Mouse (Mus musculus) lung, postnatal 10 days (tissue): ENCODE measurements around the gene Tctn3.

ENCODE experiments used
- DNase-seq: peaks from one replicate; pipeline ENCODE4 v3.0.0; 2021

Tctn3 gene

DNA sequence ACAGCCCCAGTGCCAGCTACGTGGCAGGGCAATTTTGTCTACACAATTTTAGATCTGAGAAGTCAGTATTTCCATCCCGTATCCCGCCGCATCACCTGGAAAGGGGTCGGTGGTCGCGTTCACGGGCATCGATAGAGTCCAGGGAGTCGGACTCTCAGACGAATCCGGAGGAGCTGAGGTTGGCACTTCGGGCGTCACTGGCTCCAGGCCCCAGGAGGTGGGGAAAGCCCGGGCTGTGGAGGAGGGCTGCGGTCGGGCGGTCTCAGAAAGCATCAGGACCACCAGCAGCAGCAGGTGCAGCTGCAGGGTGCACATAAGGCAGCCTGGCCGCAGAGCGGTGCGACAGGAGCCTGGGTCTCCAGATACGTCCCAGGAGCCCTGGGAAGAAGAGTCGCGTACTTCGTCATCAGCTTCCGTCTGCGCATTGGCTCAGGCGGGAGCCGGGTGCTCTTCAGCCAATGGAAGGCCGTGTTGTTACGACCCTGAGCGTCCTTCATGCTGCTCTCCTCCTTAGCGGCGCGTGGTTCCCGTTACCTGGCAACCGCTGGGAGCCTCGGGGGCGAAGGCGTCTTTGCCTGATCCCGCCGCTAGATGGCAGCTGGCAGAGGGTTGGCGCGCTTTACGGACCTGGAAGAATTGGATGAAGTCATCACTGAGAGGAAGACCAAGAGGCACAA, at the start of gene Tctn3, which contains the start of gene Entpd1:
Gene Tctn3 (minus strand): TSS at position 404 of the 677 bp plus-strand sequence.
Gene Entpd1 (plus strand): TSS at position 537 of the 677 bp plus-strand sequence.
- DNase-seq, result peak; percentile 97

DNA sequence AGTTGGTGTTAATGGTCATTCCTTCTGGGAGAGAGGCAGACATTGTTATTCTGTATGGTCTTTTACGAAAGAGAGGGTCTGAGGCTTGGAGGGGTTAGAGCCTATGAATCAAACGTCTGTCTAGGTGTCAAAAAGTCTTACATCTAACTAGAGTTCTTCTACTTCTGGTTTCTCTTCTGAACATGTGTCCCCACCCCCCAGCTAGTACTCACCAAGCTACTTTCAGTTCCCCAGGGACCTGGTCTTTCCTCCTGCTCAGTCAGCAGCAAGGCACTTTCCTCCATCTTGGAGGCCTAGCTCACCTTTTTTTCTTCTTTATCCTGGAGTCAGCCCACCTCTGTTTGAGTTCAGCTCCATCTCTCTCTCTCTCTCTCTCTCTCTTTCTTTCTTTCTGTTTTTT, 49.1 kb upstream of the Tctn3 start:
- DNase-seq, result peak; percentile 51

DNA sequence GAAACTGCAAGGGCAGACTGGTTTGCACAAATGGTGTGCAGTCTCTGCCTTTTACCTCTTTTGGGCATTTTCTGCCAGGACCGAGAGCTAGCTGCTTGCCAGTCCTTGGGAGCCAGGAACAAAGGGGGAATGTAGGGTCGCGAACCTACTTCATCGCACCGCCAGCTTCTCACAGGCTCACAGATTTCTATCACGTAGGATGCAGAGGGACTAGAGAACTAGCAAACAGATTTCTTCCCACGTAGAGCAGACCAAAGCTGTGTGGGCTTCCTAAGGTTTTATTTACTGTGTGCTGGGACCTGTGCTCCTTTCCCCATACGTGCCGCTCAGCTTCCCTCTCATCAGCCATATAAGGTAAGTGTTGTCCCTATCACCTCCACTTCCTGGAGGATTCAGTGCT, 48.5 kb upstream of the Tctn3 start:
- DNase-seq, result no peak

DNA sequence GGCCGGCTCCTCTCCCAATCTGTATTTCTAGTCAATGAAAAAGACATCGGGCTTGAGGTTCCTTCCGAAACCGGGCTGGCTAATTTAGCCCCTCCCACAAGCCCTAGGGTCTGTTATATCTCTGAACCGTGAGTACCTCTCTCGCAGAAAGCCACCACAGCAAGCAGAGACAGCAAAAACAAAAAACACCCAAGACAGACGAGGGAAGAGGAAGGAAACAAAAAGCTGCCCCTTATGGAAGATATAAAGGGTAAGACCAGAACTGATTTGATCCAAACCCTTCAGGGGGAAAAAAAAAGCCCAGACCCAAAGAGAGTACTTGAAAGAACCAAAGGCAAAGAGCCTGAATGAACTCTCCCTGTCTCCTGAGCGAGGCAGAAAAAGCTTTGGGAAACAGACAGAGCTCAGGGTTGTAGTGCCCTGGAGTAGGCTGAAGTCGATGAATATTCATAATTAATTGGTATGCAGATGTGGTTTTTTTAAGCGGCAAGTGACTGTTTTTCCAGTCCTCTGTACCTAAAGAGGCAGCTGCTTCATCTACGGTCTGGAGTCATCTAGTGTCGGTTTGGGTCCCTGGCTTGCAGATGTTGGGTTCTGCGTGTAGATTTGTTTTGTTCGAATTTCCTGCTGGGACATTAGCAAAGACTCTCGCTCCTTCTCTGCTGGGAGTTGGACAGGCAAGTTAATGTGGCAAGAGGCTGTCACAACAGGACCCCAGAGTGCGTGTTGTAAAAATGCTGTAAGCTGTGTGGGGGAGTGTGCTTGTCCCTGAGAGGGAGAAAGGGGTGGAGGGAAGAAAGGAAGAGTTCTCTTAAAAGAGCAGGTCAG, 47.8 kb upstream of the Tctn3 start:
- DNase-seq, result peak; percentile 66

DNA sequence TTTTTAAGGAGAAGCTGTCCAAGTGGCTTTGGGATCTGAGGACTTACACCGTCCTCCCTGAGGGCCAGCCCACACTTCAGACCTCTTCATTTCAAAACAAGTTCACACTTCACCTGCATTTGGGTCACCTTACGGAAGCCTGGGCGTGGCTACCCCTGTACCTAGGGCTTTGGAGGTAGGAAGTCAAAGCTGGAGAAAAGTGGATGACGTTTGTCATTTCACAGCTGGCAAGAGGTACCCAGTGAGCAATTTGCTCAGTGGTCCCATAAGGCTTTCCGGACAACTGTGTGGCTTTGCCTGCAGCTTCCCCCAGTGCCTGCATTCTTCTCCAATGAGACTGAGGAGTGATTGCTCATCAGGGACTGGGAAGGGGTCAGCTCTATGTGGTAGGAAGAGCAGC, 46.9 kb upstream of the Tctn3 start:
- peak; percentile 71 for DNase-seq

DNA sequence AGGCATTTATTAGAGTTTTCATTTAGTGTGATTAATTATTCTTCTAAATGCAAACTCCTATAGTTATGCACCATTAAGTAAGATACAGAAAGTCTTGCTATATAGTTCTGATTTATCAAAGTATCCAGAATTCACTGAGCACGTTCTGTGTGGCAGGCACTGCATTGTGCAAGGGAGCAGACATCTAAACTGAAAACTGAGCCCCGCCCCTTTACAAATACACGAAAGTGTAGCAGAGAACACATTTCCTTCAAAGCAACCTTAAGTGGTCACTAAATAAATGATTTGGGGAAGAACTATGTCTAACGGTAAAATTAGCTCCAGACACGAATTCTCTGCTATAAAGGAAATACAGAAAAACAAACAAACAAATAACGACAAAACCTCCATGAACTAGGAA, 46.2 kb upstream of the Tctn3 start:
- DNase-seq, result peak; percentile 29

DNA sequence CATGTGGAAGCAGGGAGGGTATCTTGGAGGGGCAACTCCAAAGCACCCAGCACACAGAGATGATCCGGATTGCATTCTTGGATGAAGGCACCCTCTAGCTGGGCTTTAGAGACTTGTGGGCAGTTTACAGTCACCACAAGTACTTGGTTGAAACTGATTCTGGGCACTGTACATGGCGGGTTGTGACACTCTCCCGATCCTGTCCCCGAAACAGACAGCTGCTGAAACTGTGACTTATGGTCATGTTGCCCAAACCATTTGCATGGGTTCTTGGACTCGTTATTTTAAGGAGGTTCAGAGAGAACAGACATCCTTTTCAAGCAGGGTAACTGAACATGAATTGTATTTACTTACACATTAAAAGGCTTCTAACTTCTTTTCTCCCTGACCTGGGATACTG, 44.2 kb upstream of the Tctn3 start:
- DNase-seq, result no peak

DNA sequence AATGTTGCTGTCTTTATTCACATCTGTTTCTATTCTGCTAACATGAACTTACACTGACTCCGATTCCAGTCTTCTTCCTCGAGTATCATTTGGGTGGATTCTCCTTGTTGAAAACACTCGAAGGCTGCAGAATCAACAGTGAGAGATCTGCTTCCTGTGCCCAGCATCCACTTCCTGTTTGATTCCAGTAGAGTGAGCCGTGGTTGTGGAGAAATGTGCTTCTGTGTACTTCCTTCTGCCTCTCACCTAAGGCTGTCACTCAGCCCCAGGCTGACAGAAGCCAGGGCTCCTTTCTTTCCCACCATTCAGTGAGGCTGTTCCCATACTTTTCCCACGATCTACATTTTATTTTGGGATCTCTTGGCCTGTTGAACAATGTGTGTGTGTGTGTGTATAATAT, 38.1 kb upstream of the Tctn3 start:
- peak; percentile 44 for DNase-seq

DNA sequence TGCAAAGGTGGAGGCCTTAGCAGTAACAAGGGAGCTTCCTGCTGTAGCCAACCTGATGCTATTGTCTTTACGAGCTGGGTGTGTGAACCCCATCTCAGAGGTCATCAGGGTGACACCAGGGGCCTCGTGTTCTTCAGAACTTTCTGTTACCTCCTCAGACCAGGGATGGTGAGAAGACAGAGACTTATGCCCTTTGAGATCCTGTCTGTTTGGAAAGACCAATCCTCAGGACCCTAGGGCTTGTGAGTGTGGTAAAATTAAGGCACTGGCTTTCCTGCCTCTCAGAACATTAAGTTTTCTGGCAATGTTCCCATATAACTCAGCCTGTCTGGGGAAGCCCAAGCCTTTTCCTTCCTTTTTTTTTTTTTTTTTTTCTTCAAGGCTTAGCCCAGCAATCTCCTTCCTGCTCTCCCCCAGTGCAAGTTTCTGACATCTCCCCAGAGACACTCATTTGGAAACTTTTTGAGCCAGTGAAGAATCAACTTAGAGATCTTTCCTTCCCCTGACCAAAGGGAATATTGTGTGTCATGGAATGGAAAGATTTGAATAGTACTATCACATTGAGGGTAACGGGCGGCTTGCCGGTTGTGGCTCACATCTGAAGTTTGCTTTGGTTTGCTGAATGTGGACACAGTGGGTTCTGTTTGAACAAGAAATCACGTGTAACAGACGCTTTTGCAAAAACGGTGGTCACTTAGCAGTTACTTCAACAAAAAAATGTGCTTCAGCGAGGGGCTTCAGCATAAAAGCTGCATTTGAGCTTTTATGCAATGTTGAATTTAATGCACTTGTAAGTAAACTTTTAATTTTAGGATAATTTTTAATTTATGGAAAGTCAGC, 35.5 kb upstream of the Tctn3 start:
- DNase-seq, result peak; percentile 29

DNA sequence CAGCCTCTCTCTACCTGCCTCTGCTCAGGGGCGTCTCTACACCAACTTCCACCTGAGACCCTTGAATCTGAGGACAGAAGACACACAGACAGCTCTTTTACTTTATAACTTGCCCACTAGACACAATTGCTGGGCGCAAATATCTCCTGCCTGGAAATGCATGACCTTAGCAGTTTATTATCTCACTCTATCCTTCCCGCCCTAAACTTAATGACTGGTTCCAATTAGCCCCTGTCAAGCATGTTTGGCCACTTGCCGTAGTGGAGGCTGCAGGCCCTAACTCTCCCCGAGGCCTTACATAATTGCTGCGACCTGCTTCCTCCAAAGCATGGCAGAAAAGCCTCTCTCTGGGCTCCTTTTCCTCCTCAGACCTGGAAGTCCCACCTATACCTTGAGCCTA, 34.3 kb upstream of the Tctn3 start:
- DNase-seq, result no peak

DNA sequence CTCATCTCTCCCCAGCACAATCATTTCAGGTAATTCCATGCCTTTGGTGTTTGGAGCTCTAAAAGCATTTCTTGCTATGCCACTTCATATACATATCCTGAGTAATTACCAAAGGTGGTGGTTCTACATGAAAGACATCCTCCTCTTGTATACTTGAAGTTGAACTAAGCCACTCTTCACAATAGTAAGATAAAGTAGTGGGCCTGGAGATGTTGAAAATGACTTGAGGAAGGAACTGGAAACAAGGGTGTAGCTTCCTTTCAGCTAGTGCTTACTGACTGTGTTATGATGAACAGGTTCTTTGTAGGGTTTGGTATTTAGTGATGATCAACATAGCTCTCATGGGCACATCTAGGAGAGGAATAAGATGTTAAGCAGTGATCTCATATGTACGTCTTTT, 31.8 kb upstream of the Tctn3 start:
- no peak for DNase-seq

DNA sequence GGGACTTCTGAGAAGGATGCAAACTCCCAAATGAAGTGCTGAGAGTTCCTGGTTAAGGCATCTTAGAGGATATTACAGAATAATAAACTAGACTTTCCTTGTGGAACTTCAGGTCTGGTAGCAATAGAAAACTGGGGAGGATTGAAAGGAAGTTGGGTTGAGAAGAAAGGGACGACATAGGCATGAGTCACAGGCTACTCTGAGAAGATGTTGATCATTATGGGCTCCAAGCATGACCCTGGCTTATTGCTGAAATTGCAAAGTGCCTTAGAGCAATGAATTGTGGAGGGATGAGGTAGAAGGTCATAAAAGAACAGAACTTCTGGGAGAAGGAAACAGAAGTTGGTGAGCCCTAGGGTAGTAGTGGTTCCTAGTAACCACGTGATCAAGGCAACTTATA, 28.8 kb upstream of the Tctn3 start:
- DNase-seq, result no peak

DNA sequence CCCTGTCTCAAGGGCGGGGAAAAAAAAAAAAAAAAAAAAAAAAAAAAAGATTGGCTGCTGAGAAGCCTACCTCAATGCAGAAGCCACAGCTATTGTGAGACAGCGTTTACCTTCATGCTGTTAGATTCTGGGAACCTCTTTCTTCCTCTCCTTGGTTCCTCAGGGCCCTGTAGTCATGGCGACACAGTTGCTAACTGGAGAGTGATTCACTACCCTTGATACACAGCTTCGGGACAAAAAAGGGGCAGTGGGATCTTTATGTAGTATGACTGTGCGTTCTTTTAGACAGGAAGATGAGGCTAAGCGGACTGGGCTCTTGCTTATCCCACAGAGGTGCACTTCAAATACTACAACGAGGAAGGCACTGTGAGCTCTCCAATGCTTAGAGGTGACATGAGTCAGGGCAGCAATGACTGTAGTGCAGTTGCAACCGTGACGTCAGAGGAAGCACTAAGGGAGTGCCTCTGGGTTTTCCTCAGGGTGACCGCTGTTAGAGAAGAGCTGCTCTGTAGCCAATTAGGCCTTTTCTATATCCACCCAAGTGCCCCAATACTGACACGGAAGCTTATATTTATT, 27.8 kb upstream of the Tctn3 start:
- no peak for DNase-seq

DNA sequence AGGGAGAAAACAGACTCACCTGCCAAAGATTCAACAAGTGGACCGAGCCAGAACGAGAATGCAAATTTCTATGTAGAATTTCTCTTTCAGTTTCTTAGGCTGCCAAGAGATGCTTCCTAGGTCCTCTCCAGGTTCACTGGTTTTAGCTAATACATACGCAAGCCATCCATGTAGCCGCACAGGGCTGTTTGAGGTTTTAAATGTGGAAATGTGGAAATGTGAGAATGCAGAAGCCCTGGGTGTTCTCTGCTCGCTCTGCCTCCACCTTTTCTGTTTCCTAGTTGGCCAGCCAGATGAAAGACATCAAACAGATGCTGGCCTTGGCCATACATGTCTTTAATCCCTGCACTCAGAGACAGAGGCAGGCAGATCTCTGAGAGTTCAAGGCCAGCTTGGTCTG, 26.5 kb upstream of the Tctn3 start:
- DNase-seq, result no peak

DNA sequence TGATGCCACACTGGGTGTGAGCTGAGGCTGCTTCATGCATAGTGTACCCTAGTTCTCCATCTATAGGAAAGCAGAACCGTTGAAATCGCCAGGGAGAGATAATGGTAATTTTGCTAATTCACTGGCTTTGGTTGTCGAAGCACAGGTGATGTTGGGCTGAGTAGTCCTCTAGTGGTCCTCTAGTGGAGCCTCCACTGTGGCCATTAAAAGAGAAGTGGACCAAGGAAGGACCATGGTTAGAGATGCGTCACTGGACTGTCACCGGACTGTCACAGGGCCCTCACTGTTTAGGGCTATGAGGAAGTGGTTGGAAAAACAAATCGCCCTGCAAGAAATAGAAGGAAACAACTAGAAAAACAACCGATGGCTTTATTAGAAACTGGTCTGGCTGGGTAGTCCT, 25.6 kb upstream of the Tctn3 start:
- DNase-seq, result no peak

DNA sequence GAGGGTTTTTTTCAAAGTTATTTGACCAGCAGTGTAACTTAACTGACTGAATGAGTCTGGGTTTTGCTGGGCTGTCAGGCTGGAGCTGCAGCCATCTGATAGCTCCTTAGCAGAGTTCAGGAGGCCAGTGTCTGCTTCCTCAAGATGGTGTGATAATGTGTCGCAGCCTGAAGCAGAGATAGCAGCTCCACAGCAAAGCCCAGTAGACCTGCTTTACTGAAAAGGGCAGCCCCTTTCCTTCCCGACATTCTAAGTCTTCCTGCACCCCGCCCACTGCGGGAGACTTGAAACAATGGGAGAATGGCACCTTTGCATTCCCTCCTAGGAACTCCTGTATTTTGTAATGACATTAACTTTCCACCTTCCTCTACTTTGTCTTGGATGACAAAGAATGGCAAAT, 25.1 kb upstream of the Tctn3 start:
- DNase-seq, result peak; percentile 75

DNA sequence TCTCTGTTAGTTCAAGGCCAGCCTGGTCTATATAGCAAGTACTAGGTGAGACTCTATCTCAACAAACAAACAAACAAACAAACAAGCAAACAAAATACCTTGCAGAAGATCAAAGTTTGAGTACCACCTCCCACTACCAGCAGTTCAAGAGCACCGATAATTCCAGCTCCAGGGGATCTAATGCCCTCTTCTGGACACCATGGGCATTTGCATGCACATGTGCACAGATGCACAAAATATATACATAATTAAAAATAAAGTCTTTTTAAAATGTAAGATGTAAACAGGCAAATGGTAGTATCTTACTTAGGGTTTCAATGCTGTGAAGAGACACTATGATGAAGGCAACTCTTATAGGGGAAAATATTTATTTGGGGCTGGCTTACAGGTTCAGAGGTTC, 21.1 kb upstream of the Tctn3 start:
- no peak for DNase-seq

DNA sequence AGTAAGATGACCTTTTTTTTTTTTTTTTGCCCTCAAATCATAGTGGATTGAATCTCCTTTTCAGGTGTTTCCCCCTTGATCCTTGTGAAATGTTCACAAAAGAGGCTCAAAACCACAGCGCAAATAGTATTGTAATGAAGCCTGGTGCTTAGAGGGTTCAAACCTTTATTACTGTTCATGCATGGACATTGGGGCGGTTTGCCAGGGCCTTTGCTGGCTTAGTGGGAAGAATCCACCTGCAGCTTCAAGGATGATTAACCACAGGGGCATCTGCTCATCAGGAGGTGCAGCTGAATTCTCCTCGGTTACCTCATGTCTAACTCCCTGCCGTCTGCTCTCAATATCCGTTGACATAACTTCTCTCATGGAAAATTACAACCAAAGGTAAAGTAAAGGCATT, 20.6 kb upstream of the Tctn3 start:
- DNase-seq, result no peak

DNA sequence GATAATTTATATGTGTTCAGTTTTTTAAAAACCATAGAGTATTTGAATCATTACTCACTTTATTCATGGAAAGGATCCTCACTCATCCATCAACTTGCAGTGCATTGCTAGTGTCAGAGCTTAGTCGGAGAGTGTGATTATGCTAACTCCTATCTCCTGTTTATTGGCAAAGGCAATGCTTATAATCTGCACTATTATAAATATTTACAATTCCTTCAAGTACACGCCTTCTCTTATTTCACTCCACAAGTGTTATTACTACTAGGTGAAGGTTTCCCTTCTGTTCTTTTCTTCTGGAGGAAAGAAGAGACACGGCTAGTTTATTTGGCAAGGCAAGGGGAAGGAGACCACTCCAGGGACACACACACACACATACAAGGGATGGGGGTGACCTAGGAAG, 20.2 kb upstream of the Tctn3 start:
- no peak for DNase-seq

DNA sequence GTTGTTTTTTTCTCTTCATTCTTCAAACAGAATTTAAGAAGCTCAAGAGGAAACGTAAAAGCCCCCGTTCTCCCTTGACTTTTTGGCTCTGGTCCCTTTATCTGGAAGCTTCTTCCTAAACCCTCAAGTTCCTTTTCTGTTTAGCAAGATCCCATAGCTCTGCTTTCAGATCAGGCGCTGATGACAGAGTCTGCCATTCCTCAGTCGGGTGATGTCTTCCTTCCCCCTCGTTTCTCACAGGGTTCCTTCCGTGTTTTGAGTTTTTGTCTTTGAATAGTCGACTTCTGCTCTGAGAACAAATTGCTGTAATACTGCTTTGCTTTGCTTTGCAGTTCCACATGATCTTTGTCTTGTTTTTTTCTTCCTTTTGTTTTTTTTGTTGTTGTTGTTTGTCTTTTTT, 18.6 kb upstream of the Tctn3 start:
- DNase-seq, result no peak

DNA sequence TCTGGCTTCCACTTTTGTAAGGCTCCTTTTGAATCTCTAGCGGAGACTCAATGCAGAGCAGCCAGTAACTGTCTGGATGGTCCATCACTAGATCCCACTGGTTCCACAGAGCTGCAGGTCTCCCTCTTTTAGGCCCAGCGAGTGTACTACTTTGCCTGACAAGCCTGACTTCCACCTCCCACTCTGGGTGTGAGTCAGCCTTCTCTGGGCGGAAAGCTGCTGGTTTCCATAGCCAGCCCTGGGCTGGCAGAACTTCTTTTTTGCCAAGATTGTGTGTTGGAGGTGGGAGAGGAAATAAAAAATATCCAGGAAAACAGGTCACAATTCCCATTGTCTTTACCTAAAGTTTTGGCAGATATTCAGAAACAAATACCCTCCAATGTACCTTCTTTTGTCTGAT, 18.1 kb upstream of the Tctn3 start:
- DNase-seq, result no peak

DNA sequence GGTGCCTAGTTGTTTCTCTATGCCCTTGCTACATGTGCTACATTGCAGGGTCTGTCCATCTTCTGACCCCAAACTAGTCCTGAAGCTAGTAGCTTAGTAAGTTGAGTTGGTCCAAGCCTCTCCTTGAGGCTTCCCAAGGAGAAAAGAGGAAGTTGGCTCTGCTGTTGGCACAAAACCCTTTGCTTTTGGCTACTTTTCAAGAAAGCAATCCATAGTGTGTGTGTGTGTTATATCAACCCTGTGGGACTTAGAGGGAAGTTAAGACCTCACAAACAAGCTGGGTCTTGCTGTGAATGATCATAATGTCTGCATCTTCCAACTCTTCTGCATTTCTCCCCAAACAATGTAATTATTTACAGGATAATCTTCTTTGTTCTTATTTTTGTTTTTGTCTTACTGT, 16.9 kb upstream of the Tctn3 start:
- DNase-seq, result no peak

DNA sequence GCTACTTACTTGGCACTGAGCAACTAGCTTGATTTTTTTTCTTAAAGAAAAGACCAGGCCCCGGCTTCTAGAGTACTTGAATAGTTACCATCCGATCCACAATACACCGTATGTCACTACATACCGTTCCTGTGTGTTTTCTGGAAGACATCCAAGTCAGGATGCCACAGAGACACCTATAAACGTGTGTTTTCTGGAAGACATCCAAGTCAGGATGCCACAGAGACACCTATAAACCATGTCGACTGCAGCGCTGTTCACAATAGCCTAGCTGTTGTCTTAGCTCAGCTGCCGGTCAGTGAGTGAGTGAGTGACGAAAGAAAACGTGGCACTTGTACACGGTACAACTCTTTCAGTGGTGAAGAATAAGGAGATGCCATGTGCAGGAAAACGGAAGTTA, 13.9 kb upstream of the Tctn3 start:
- DNase-seq, result no peak
